Mouse (Mus musculus) left cerebral cortex, adult 8-10 months (tissue): Measurements from ENCODE around the gene AL732309.1. TPM values are rescaled to one million over a fixed set of nuclear protein-coding genes. Genes with fewer than 3 reads are reported as not detected.
A peak's percentile ranks its signal among the peaks of the same experiment; 100 is the strongest.

ENCODE experiments used
- DNase-seq, 2 experiments: peaks; one replicate each; pipeline ENCODE4 v3.0.0; 2022; ENCODE audit warnings: low spot score in 2 of 2
- total RNA-seq, 4 experiments: library from RNA; stranded (reverse); gene quantifications; 2 replicates each; pipeline ENCODE4 v1.2.4; 2022

AL732309.1 gene
- total RNA-seq, 4 experiments from 2014 or later: 0.67 to 4.2 (median 3.4) TPM

GRCm38 (mm10) chr2:25240310-25240709 lies 6.4 kb downstream of the AL732309.1 start:
- DNase-seq: no peak

GRCm38 (mm10) chr2:25239766-25240165 lies 6.9 kb downstream of the AL732309.1 start:
- no peak for DNase-seq

DNA sequence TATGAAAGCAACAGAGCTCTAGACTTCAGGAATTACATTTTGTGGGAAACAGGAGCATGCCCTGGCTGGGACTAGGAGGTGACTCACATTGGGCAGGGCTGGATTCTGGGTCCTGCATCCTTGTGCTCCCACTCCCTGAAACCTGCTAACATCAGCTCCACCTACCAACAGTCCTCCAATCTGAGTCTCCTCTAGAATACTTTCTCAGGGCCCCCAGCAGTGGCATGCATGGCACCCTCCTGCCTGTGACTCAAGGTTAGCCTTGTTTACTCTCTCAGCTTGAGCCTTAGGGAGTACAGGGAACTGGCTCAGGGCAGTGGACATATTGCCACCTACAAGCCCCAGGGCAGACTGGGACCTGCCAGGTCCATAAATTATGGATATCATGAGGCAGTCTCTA lies 8.6 kb downstream of the AL732309.1 start:
- DNase-seq: no peak

- DNase-seq: no peak
Observed at GRCm38 (mm10) chr2:25237522-25237921, 9.1 kb downstream of the AL732309.1 start.

DNA sequence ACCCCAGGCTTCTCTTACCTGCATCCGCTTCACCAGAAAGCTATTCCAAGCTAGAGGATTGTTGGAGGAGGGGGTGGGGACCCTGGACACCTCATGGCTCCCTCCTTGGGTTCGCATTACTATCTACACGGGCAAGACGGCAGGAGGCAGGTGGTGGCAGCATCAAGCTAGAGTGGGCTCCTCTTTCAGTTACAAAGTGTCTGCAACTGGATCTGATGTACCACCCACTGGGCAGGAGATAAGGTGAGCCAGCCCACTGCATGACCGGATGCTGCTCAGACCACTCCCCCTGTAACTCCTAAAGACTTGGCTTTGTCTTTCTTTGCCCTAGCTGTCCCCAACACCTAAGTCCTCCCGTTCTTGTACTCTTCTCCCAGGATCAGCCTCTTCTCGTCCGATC lies 10.0 kb downstream of the AL732309.1 start, which contains the start of gene Rnf224:
Rnf224 (minus strand) TSS at position 174 of the 400 bp plus-strand sequence.
- no peak for DNase-seq

DNA sequence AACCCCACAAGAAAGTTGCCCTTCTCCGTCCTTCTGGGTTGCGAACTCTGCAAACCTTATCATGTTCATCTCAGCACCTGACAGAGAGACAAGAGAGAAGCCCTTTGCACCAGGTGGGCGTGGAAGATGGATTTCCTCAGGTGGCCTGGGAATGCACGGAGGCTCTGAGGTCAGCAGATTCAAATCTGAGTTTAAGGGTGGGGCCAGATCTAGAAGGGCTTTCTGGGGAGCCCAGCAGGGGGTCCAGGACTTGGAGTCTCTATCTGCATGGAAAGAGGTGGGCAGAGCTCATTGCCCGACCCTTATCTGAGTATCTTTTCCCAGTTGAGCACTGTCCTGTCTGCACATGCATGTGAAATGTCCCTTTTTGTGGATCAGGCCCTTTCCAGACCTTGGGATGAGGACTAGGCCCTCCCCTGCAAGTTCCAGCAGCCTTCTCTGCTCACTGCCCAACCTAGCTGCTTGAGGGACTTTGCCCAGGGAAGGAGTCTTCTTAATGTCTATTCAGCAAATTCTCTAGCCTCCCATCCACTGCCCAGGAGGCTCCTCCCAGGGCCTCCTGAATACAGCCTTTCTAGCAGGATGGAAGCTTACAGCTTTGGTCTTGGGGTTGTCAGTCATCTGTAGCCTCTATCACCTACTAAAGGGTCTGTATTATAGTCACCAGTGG lies 12.0 kb downstream of the AL732309.1 start:
- no peak for DNase-seq

DNA sequence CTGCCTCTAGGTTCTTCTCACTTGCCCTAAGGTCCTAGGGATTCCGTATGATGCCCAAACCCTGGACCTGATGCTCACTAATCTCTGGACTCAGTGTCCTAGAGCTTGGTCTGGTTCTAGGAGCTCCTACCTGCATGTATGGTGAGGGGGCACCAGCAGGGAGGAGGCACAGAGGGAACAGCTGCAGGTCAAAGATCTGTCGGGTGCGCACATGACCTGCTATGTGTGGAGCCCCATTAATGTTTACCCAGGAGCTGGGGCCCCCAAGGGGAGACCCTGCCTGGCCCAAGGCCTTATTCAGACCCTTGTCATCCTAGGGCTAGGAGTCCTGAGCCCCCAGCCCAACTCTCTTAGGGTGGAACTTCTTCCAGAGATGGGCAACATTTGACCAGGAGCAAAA lies 12.6 kb downstream of the AL732309.1 start, which contains the start of gene Slc34a3:
Slc34a3 (minus strand) TSS at position 315 of the 400 bp plus-strand sequence.
- DNase-seq: no peak

GRCm38 (mm10) chr2:25233421-25233820 lies 13.2 kb downstream of the AL732309.1 start:
- no peak for DNase-seq

DNA sequence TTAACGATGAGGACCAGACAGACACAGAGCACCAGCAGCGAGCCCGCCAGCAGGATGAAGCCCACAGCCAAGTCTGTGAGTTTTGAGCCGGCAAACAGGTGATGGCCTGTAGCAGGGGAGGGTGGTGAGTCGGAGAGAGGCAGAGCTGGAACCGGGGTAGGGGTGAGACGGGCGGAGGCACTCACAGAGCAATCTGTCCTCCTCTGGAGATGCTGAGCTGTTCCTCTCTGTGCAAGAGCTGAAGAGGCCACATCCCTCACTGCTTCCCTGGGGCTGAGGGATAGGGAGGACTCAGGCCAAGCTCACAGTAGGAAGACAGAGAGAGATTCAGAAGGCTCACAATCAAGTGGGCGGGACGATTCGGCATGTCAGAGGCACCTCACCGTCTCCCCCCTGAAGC lies 15.6 kb downstream of the AL732309.1 start:
- DNase-seq: no peak

GRCm38 (mm10) chr2:25230581-25230980 lies 16.1 kb downstream of the AL732309.1 start:
- no peak for DNase-seq

GRCm38 (mm10) chr2:25229582-25229981 lies 17.1 kb downstream of the AL732309.1 start:
- DNase-seq: no peak

DNA sequence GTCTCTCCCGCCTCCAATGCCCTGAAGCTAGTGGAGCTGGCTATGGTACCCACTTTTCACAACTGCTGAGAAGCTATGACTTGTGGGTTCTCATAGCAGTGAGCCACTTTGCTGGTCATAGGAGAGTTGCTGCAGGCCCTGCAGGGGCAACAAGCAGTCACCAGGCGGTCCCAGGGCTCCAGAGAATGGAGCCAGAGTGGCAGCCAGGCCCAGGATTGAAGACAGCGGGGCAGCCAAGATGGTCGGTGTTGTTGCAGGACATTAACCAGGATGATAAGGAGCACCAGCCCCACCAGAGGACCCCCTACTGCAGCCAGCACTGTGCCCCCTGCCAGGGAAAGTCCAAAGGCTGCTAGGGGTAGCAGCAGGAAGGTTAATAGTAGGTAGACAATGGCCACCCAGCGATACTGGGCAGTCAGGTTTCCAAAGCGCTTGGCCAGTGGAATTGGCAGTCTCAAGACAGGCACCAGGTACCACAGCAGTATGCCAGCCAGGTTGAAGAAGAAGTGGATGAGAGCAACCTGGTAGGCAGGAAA lies 17.6 kb downstream of the AL732309.1 start:
- DNase-seq: no peak

DNA sequence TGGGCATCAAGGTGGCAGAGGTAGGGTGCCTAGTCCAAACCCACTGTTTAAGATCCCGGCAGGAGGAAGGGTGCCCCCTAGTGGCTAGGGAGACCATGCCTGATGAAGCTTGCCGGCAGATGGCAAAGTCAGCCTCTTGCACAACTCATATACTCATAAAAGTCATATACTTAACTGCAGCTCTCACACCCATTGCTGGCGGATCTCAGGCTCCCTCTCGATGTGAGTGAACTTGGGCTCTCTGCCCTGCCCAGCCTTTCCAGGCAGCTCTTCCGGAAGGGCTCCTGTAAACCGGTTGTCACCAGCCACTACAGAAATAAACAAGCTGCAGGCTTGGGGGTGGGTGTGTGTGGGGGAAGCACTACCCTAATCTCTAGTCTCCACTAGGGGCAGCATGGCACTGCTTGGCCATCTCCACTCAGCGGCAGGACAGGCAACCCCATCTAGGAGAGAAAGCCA lies 18.2 kb downstream of the AL732309.1 start:
- DNase-seq: peak; percentile 56 to 83

GRCm38 (mm10) chr2:25227406-25227805 lies 19.3 kb downstream of the AL732309.1 start:
- no peak for DNase-seq

GRCm38 (mm10) chr2:25226864-25227263 lies 19.8 kb downstream of the AL732309.1 start:
- peak in 1 of 2 experiments; percentile 76 for DNase-seq

DNA sequence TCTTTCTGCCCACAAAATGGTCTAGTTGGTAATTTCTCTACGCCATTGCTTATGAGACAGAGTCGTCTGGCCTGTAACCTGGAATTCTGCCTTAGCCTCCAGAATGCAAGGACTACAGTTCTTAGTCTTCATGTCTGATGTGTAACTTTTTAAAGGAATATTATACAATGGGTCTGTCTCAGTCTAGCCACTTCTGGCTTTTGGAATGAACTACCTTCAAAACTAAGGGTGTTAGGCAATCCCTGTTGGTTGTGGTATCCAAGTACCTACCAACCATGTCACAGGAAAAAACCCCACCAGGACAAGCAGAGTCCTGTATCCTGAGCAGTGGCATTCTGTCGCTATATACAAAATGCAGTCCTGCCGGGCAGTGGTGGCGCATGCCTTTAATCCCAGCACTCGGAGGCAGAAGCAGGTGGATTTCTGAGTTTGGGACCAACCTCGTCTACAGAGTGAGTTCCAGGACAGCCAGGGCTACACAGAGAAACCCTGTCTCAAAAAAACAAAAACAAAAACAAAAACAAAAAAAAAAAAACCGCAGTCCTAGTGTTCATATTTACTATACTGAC lies 20.8 kb downstream of the AL732309.1 start:
- no peak for DNase-seq

DNA sequence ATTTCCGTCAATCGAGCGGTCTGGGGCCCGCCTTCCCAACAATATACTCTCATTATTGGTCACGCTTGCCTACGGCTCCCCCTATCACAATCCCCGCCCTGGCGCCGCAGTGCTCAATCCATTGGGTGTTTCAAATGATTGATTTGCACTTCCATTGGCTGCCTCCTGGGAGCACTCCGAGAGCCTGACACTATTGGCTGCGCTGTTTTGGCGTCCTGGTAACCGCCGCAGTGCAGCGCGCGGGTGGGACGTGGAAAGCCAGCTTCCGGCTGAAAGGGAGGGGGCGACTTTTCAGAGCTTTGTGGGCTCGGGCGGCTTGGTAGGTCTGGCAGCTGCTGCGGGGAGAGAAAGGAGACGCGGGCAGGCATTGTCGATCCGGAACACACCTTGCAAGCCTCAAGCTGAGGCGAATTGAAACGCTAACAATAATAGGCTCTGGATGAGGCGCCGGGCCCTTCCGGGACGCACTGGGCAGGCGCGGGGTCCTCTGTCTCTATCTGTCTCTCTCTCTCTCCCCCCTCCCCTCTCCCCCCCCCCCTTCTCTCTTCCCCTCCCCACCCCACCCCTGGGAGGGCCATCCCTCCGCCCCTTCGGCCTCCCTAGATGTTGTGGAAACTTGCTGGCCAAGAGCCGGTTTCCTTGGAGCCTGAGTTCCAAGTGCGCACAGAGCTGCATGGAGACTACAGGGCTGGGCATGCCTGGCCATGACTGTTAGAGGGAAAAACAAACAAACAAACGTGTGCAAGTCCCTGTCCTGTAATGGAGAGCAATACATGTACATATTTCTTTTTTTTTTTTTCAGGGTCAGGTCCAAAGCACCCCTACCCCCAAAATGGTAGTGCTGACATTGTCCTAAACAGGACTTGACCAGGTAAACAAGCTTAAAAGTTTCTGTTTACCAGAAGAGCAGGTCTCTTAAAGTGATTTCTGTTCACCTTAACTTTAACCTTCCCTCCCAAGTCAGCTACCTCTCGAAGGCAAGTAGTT lies 21.6 kb downstream of the AL732309.1 start:
- DNase-seq: peak; percentile 95 to 100

DNA sequence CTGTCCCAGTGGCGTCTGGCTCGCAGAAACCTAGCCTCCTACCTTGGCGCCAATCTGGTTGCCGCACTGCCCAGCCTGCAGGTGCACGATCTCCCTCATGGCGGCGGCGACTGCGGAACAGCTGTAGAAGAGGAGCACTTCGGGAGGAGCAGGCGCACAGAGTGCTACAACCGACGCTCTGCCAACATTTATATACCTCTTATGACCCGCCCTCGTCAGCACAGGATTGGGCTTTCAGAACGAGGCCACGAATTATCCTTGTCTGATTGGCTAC lies 22.2 kb downstream of the AL732309.1 start, which contains the start of gene Tubb4b:
Tubb4b (minus strand) TSS at position 211 of the 274 bp plus-strand sequence.
- no peak for DNase-seq

- peak in 1 of 2 experiments; percentile 83 for DNase-seq
Observed at GRCm38 (mm10) chr2:25223681-25224491, 22.8 kb downstream of the AL732309.1 start.

DNA sequence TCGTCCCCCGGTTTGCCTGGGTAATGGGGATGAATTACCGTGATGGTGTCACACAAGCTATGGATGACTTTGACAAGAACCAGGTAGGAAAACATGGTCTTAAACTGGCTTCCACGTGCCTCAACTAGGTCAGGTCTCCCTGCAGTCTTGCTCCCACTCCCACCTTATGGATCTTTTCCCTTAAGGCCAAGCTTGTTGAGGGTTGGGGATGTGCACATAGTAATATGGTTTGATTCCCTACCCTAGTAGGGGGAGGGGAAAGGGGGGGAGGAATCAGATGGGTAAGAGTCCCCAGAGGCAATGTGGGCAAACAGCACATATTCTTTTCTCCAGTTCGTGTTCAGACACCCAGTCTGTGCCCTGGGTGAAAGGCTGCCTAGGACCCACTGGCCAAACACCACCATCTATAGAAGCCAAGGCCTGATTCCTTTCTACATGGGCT lies 25.3 kb downstream of the AL732309.1 start:
- DNase-seq: no peak

DNA sequence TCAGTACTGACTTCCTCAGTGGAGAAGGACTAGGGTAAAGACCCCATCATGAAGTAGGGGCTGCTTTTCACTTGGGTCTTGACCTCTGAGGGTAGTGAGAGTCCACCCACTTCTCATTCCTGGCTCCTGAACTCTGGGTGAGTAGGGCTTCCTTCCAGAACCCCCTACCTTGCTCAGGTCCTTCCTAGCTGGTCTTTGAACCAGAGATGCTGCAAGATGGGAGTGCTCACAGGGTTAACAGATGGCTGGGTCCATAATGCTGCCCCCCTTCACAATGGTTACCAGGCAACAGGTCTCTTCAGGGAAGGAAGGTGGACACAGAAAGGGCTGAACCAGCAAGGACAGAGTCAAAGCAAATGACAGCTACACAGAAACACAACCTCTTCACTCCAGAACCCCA lies 28.2 kb downstream of the AL732309.1 start, which contains the start of gene Fam166a:
Fam166a (plus strand) TSS at position 301 of the 400 bp plus-strand sequence.
- no peak for DNase-seq
